Mouse (Mus musculus) cerebellum, adult 11 months (tissue): ENCODE results near the gene Ear10.
A peak's percentile ranks its signal among the peaks of the same experiment; 100 is the strongest.
"Not testable (repeated sequence)": the region's sequence is repeated elsewhere in the genome, so short reads cannot be mapped to it uniquely, and the experiment has no call there.

Source experiments
- DNase-seq: peaks from one replicate; pipeline ENCODE4 v3.0.0; 2022

The Ear10 gene

DNA sequence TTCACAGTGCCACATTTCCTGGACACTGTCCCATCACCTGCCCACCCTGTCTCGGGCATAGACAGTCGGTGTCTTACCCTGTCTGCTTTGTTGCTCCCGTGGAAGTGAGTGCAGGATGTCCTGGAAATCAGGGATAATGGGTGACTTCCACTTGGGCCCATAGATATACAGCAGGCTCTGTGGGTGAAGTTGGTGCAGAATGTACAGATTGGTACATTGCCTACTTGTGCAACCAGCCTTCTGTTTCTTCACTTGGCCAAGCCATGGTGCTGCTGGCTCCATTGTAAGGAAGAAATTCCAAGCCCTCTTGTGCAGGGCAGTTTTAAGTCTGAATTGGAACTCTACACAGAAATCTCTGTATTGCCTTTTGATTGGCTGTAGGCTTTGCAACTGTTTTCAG lies at the start of gene Ear10:
Gene Ear10 (minus strand): TSS at position 101 of the 400 bp plus-strand sequence.
- not testable (repeated sequence) for DNase-seq

DNA sequence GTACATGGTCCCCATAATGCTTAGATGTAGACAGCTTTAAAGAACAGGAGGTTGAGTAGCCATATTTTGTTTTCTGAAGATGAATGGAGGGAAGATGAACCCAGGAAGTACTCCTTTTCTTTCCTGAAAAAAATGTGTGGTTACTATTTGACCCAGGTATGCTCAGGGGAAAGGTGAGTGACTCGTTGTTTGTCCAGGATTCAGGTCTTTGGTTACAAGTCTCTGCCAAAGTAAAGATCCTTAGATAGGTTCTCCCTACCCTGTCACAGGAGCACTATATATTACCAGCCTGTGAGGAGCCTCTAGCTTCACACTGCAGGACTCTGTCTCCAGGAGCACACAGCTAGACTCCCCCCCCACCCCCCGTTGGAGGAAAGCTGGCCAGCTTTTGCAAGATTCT lies 33.4 kb upstream of the Ear10 start, which contains the start of gene Ang5:
Gene Ang5 (plus strand): TSS at position 301 of the 400 bp plus-strand sequence.
- not testable (repeated sequence) for DNase-seq

DNA sequence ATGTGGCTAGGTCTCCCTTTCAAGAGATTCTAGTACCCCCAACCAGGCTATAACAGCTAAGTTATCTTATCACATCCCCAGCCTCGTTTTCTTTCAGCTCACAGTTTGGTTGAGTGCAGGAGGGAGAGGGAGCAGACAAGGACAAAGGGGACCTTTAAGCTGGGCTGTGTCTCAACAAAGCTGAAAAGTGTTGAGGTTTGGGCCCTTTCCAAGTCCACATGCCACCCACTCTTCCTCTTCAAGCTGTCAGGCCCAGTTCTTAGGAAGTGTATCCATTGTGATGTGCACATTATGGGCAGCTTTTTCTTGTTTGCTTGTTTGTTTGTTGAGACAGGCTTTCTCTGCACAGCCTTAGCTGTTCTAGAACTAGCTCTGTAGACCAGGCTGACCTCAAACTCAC lies 31.7 kb upstream of the Ear10 start:
- not testable (repeated sequence) for DNase-seq

DNA sequence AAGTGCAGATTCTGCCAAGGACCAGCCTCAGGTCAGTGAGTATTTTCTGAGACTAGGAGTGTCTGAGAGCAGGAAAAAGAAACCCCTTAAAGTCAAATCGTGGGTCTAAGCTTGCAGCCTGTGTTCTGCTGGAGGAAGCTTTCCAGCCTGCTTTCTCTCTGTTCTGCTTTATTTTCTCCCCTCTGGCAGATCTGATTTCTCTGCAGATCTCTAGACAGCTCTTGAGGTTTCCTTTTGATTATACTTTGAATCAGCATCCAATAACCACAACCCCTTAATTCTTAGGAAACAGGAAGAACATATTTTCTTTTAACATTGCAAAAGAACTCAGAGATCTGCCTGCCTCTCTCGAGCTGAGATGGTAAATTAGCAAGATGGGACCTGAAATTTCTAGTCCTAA lies 30.0 kb upstream of the Ear10 start:
- DNase-seq, result not testable (repeated sequence)

DNA sequence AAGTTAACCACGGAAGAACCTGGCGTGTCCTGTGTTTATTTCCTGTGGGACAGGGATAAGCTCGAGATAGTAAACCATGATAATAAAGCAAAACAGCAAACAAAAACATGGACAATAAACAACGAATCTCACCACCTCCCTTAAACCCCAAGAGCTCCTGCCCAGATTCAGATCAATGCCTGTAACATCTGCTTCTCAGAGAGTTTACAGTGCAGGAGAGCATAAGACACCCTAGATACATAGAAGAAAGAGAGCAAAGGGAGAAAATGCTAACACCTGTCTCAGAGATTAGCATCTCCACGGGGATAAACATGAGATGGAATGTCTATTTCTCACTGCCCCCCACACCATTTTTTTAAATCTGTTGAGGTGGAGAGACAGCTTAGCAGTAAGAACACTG lies 10.0 kb upstream of the Ear10 start:
- not testable (repeated sequence) for DNase-seq

DNA sequence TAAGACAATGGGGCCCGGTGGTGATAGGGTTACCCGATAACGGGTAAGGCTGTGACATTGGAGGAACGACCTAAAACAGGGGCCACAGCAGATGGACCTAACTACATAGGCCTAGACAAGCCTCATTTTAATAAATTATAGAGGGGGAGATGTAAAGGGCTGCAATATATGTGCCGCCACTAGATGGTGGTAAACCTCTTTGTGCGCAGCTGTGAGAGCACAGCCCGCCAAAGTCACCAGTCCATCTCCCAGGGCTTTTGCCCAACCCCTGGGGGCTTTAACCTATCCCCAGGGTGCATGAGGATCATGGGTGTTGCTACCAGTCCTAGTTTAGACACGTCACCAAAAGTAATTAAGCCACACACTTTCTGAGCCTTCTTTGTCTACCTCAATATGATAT lies 9.6 kb upstream of the Ear10 start:
- DNase-seq, result not testable (repeated sequence)

DNA sequence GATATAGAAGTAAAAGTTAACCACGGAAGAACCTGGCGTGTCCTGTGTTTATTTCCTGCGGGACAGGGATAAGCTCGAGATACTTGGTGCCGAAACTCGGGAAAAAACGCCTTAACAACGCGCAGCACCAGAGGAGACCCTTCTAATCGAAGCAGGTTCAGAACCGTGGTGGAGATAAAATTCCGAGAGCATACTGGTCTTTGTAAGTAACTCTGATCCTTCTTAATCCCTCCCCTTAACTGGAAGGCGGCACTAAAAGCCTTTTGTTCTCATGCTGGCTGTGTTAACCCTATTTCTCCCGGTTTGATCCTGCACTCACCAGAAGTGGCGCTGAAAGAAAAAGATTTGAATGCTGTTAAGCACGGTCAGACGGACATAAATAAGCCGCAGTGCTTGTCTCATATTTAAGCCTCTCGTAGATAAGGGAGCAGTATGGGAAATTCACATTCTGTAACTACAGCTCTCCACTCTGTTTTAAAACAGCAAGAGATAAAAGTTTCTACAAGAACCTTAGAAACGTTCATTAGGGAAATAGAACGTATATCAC lies 2.1 kb upstream of the Ear10 start:
- DNase-seq, result not testable (repeated sequence)

DNA sequence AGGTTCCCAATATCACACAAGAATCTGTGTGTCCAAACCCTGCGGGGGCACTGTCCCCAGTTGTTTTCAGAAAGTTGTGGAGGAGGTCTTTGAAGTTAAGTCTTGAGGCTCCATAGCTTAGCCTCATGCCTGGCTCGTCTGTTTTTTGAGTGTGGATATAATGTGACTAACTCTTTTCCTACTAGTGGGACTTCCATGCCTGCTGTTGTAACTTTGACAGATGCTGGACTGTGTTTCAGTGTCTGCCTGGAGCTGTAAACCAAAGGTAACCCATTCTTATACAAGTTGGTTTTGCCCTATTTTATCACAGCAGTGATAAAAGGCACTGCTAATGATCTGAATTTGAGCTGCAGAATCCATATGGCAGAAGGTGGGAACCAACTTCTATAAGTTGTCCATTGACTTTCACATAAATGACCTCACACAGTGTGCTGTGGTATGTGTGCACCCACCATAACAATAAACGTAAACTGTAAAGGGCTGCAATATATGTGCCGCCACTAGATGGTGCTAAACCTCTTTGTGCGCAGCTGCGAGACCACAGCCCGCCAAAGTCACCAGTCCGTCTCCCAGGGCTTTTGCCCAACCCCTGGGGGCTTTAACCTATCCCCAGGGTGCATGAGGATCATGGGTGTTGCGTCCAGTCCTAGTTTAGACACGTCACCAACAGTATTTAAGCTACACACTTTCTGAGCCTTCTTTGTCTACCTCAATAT lies 1.5 kb upstream of the Ear10 start, which contains the start of gene Gm8113:
Gene Gm8113 (plus strand): TSS at position 703 of the 716 bp plus-strand sequence.
- DNase-seq, result peak; percentile 9

DNA sequence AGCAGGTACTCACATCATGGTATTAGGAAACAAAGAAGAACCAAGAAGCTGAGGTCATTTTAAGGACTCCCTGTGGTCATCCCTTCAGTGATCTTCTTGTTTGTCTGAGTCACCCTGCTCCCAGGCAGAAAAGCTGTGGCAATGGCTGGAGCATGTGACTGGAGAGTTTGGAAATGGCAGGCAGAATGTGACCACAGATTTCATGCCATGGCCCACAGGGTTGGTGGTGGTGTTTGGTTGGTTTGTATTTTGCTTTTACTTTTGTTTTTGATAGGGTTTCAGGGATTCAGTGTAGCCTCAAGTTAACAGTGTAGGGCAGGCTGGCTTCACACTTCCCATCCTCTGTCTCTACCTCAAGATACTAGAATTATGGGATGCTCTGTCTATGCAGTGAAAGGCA lies 5.1 kb downstream of the Ear10 start:
- DNase-seq, result not testable (repeated sequence)

DNA sequence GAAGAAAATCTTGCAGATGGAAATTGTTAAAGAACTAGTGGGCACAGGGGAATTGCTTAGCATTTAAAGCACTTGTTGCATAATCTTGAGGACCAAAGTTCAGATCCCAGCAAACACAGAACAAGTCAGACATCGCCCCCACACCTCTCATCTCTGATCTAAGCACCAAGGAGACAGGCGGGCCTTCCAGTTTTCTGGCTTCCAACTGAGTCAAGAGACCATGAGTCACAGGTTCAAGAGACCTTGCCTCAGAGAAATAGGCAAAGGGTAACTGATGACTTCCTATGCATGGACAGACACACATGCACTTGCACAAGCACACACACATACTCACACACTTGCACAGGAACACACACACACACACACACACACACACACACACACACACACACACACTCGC lies 24.8 kb downstream of the Ear10 start:
- DNase-seq, result not testable (repeated sequence)

DNA sequence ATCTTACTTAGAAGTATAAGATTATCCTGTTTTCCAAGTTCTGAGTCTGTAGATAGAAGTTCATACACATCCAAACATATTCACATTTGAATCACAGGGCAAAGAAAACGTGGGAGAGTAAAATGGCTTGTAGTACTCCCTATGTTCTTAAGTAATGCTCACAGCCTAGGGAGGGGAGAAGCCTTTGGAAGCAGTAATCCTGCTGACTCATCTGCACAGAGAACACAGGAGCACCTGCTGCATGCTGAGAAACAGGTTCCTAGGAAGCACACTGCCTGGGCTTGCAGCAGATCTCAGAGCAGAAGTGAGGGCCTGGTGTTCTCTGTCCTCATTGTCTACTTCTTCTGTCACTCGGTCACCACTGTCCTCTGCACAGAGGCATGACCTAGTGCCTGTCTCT lies 28.0 kb downstream of the Ear10 start:
- not testable (repeated sequence) for DNase-seq

DNA sequence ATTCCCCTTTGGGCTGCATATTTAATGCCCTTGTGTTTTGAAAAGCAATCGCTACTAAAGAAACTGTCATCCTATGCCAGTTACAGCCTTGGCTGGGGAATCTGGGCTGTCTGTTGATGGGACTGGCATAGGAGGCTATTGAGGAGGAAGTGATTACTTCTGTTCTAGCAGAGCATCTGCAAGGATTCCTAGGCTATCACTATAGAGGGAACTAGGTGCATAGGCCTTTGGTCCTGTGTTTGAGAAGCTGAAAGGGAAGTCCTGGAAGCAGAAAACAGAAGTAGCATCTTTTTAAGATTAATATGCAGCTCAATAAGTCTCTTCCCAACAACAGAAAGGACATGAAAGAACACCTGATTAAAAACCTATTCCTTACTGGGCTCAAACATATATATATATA lies 32.1 kb downstream of the Ear10 start:
- not testable (repeated sequence) for DNase-seq

DNA sequence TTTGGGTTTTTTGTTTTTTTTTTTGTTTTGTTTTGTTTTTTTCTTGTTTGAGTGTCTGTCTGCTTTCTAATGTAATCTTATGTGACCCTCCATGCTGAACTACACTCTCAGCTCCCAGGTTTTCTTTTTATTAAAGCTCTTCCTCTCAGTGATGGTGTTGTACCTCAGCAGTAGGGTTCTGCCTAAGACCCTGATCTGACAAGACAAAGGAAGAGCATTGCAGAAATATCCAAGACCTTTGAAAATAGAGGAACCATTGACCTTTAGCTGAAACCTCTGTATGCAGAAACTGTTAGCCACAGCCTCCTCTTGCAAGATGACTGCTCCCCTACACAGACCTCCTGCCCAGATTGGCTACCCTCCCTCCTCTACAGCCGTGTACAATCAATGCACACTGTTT lies 37.1 kb downstream of the Ear10 start:
- not testable (repeated sequence) for DNase-seq

DNA sequence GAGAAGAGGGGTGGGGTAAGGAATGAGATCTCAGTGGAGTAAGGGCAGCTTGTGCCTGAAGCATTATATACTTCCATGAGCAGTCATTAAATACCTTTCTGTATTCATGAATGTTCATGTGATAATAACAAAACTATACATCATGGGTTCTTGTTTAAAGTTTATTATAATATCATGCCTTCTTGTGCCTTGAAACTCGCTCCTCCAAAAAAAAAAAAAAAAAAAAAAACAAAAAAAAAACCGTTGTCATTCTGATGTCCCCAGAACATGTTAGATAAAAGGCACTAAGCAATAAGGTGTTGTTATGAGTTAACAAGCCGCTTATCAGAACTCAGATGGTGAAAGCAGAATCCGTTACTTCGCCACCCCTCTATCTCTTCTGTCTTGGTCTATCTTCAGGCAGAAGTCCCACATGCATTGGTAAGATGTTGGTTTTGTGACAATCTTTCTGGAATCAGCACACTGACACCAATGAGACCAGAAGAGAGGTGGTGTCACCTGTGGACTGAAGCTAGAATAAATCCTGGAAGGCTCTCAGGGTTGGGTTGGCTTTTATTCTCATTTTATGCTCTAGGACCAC lies 43.3 kb downstream of the Ear10 start:
- not testable (repeated sequence) for DNase-seq

DNA sequence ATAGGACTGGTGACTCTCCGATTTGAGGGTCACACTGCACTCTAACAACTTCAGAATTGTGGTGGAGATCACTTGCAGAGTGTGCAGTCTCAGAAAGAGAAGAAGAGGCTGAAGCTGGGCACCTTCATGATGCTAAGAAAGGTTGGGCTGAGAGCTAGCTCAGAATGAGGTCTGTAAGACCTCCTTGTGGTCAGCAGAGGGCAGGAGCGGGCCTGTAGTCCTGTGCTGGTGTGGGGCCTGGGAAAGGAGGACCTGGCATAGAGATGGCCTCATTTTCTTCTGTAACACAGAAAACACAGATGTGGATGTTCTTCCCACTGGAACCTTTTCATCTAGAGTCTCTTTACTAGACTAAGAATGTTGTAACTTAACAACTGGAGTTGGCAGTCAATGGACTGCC lies 45.6 kb downstream of the Ear10 start:
- not testable (repeated sequence) for DNase-seq

DNA sequence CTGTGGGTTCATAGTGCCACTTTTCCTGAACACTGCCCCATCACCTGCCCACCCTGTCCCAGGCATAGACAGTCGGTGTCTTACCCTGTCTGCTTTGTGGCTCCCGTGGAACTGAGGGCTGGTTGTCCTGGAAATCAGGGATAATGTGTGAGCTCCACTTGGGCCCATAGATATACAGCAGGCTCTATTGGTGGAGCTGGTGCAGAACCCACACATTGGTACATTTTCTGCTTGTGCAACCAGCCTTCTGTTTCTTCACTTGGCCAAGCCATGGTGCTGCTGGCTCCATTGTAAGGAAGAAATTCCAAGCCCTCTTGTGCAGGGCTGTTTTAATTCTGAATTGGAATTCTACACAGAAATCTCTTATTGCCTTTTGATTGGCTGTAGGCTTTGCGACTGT lies 47.9 kb downstream of the Ear10 start, which contains the start of gene Ear1:
Gene Ear1 (minus strand): TSS at position 101 of the 400 bp plus-strand sequence.
- DNase-seq, result not testable (repeated sequence)

DNA sequence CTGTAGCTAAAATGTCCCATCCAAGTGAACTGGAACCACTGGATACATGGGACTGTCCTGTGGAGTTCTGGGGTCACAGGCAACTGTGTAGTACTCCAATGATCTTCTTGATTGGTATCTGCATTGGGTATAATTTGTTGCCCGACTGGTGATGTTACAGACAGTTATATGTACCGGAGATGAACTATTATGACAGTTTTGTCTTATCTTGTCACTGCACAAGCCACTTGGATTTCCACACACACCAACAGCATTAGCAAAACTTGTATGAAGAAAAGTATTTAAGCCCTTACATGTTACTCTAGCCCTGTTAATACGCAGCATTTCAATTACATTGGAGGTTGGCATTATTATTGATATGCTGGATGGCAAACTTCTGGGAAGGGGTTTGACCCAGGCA lies 48.5 kb downstream of the Ear10 start:
- DNase-seq, result not testable (repeated sequence)
